Mouse (Mus musculus): ENCODE results near the gene Ube2i.

DNA sequence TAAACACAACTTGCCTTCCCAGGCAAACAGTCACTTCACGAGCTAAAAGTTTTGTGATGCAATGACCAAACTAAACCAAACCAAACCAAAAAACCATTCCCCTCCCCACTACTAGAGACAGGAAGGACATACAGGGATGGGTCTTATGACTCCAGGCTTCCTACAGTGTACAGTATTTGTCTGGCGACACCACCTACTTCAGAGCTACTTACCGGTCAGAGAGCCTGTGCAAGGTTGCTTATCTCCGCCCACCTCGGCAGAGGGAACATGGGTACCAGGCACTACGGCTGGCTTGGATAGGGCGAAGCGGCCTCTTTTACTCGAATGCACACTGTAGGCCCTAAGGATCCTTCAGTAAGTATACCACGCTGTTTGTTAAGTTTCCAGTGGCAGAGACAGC is 2.1 kb downstream of the Ube2i start:
- TF ChIP-seq GATA1 (IDR thresholded peaks at IDR 0.05; ENCODE audit: borderline replicate concordance, low read length) = no peak
- TF ChIP-seq FLI1 (IDR thresholded peaks at IDR 0.05; ENCODE audit: low read length) = no peak
